Mouse (Mus musculus) embryonic facial prominence, embryonic 12.5 days (tissue): ENCODE measurements around the gene Tomm70a. TPM values are rescaled to one million over a fixed set of nuclear protein-coding genes. Genes with fewer than 3 reads are reported as not detected.
A peak's percentile ranks its signal among the peaks of the same experiment; 100 is the strongest.
"Not testable (repeated sequence)": the region's sequence is repeated elsewhere in the genome, so short reads cannot be mapped to it uniquely, and the experiment has no call there.

ENCODE experiments used
- ATAC-seq: fragments of 200-750 bp; cut with Nextera tagmentation; 2 replicates; pipeline ENCODE4 v1.8.0; 2017; ENCODE audit not compliant: insufficient number of reproducible peaks, insufficient read depth, low FRiP score, low TSS enrichment
- H3K27ac ChIP-seq: fragments of 300-500 bp; sonication (generic); 2 replicates; pipeline ENCODE4 v1.5.1; 2016; ENCODE audit warnings: mild to moderate bottlenecking
- H3K27me3 ChIP-seq: fragments of 300-500 bp; sonication (generic); 2 replicates; pipeline ENCODE4 v1.6.1; 2016; ENCODE audit warnings: mild to moderate bottlenecking, moderate library complexity
- H3K36me3 ChIP-seq: fragments of 300-500 bp; sonication (generic); 2 replicates; pipeline ENCODE4 v1.6.1; 2016; ENCODE audit warnings: mild to moderate bottlenecking
- H3K4me1 ChIP-seq: fragments of 300-500 bp; sonication (generic); 2 replicates; pipeline ENCODE4 v1.6.1; 2016
- H3K4me2 ChIP-seq: fragments of 300-500 bp; sonication (generic); replicated peaks from 2 replicates; pipeline ENCODE4 v1.6.1; 2016; ENCODE audit warnings: mild to moderate bottlenecking, moderate library complexity
- H3K4me3 ChIP-seq: fragments of 300-500 bp; sonication (generic); 2 replicates; pipeline ENCODE4 v1.5.1; 2016; ENCODE audit warnings: mild to moderate bottlenecking
- H3K9ac ChIP-seq: fragments of 300-500 bp; sonication (generic); 2 replicates; pipeline ENCODE4 v1.6.1; 2016; ENCODE audit warnings: mild to moderate bottlenecking, moderate library complexity
- H3K9me3 ChIP-seq: fragments of 300-500 bp; sonication (generic); 2 replicates; pipeline ENCODE4 v1.6.1; 2016; ENCODE audit warnings: mild to moderate bottlenecking, moderate library complexity
- WGBS: fragments of 180-500 bp; shearing (Covaris S2); methylation state at CpG from one replicate; pipeline ENCODE4 v1.1.7; 2016; 5-methylcytosine and 5-hydroxymethylcytosine counted together
- polyA plus RNA-seq: library from polyadenylated mRNA; unstranded; fragments of >200 nt; fragmentation: Nextera tagmentation; extraction: Ambion mirVana; gene quantifications from 2 replicates; pipeline ENCODE4 v1.2.1, GENCODE M21; 2016

Gene Tomm70a
- polyA plus RNA-seq, 1 experiment from 2014 or later = 61.1 TPM

DNA sequence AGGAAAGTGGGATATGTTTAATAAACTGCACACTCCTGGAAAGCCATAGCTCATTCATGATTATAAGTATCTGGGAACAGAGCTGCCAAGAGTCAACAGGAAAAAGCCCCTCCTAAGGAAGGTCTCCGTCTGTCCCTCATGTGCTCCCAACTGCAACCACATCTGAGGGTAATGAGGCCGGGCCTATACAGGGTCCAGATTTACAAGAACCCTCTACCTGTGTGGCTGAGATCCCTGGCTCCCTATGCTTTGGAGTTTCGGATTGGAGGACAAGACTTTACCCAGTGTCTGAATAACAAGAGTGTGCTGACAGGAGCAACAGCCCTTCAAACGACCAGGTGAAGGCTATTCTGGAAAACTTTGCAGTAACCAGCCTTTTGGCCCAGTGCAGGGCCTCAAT is 36.2 kb downstream of the Tomm70a start:
- no peaks in the 10 kb centered on the region for H3K27me3 ChIP-seq
- no peak for ATAC-seq
- H3K4me3 ChIP-seq = no peak overlapping the region
- no peak overlapping the region for H3K27ac ChIP-seq
- 84% methylated on average over 4 of the region's 4 CpGs for WGBS
- no peaks in the 10 kb centered on the region for H3K9me3 ChIP-seq
- no peaks in the 10 kb centered on the region for H3K4me1 ChIP-seq
- no peak overlapping the region for H3K4me2 ChIP-seq
- H3K36me3 ChIP-seq = peaks cover 48% of the 10 kb centered on the region
- no peak overlapping the region for H3K9ac ChIP-seq

GRCm38 (mm10) chr16:57159835-57160234 is 38.3 kb downstream of the Tomm70a start:
- H3K27me3 ChIP-seq = no peaks in the 10 kb centered on the region
- no peak overlapping the region for H3K4me3 ChIP-seq
- H3K36me3 ChIP-seq = peaks cover 42% of the 10 kb centered on the region
- ATAC-seq = no peak
- H3K27ac ChIP-seq = no peak overlapping the region
- no peaks in the 10 kb centered on the region for H3K9me3 ChIP-seq
- no peak overlapping the region for H3K4me2 ChIP-seq
- 73% methylated on average over 7 of the region's 7 CpGs for WGBS
- no peak overlapping the region for H3K9ac ChIP-seq
- H3K4me1 ChIP-seq = no peaks in the 10 kb centered on the region

GRCm38 (mm10) chr16:57162841-57163240 is 41.3 kb downstream of the Tomm70a start:
- Histone ChIP-seq H3K27ac (no peak overlapping the region), H3K36me3 (peaks cover 24% of the 10 kb centered on the region; the same call in 1 of the 2 replicates), H3K4me1 (0 out of 2 replicates have a peak, but pooled peaks cover 2% of the 10 kb centered on the region), H3K9me3 (no peaks in the 10 kb centered on the region), H3K4me2 (no peak overlapping the region), H3K4me3 (no peak overlapping the region), H3K9ac (no peak overlapping the region), H3K27me3 (no peaks in the 10 kb centered on the region)
- 91% methylated on average over 5 of the region's 5 CpGs for WGBS
- ATAC-seq = no peak

DNA sequence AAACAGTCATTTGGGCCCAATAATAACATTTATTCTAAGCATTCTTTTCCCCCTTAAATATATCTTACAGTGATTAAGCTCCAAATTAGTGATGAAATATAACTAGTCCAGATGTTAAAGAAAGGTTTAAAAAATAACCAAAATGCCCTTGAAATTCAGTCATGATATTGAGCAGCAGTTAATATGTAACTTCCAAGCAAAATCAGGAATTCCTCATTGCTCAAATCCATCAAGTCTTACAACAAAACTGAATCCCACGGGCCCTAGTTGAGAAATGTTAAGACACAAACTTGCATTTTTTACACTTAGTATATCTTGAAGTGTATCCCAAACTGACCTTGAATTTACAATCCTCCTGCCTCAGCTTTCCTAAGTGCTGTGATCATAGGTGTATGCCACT is 42.2 kb downstream of the Tomm70a start:
- ATAC-seq = no peak
- Histone ChIP-seq H3K27me3 (no peaks in the 10 kb centered on the region), H3K9me3 (no peaks in the 10 kb centered on the region), H3K9ac (no peak overlapping the region), H3K4me1 (0 out of 2 replicates have a peak, but pooled peaks cover 2% of the 10 kb centered on the region), H3K4me2 (no peak overlapping the region), H3K4me3 (no peak overlapping the region), H3K27ac (no peak overlapping the region), H3K36me3 (peaks cover 20% of the 10 kb centered on the region; the same call in 1 of the 2 replicates)
- WGBS = 89% methylated on average over 1 of the region's 1 CpGs

DNA sequence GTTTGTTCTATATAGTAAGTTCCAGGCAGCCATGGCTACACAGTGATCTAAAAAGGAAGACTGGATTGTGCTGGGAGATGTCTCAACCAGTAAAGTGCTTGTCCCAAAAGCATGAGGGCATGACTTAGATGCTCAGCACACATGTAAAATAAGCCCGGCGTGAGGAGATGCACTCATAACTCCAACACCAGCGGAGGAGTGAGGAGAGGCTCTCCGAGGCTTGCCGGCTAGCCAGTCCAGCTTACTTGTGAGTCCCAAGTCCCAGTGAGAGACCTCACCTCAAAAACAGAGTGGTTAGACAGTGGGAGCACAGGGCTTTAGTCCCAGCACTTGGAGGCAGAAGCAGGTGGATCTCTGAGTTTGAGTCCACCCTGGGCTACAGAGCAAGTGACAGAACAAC is 43.7 kb downstream of the Tomm70a start:
- Histone ChIP-seq H3K4me2 (no peak overlapping the region), H3K9ac (no peak overlapping the region), H3K9me3 (no peaks in the 10 kb centered on the region), H3K36me3 (peaks cover 14% of the 10 kb centered on the region; the same call in 1 of the 2 replicates), H3K27ac (no peak overlapping the region), H3K27me3 (no peaks in the 10 kb centered on the region), H3K4me1 (0 out of 2 replicates have a peak, but pooled peaks cover 2% of the 10 kb centered on the region), H3K4me3 (no peak overlapping the region)
- ATAC-seq = no peak
- 94% methylated on average over 5 of the region's 5 CpGs for WGBS

GRCm38 (mm10) chr16:57166086-57166485 is 44.6 kb downstream of the Tomm70a start:
- Histone ChIP-seq H3K27ac (no peak overlapping the region), H3K27me3 (no peaks in the 10 kb centered on the region), H3K9ac (no peak overlapping the region), H3K36me3 (peaks cover 18% of the 10 kb centered on the region; the same call in 1 of the 2 replicates), H3K4me3 (peak overlapping the region; percentile 69), H3K9me3 (no peaks in the 10 kb centered on the region), H3K4me2 (peak overlapping the region; percentile 54), H3K4me1 (0 out of 2 replicates have a peak, but pooled peaks cover 2% of the 10 kb centered on the region)
- 79% methylated on average over 6 of the region's 6 CpGs for WGBS
- no peak for ATAC-seq

DNA sequence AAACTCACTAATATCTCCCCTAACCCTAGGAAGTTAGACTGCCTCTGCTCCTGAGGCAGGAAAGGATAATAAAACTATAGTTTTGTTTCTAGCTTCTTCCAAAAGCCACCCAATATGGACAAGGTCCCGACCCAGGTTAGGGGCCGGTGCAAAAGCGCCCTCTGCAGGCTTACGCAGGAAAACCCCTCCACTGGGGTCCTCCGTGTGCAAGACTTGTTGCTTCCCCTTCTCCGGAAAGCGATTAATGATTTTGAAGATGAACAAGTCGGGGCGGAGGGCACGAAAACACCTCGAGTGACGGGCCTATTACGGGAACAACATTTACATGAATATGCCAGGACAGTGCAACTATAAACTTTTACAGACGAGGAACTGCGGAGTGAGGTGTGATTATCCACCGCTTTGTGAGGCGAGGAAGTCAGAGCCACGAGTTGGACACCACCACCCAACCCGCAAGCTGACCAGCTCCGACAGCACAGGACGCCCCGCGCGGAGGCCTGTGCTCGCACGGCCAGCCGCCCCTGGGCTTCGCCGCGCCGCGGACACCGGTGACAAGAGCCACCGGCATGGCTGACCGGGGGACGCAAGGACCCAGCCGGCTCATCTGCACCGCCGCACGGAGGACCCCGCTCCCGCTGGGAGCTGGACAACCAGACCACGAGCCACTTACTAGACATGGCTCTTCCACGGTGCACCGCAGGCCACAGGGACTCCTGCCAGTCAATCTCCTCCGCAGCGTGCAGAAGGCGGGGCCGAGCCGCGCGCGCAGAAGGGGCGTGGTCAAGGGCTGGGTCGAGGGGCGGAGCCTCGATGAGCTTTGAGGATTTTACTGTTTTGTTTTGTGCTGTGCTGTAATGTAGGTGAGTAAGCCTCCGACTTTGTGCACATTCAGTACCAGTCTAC is 45.4 kb downstream of the Tomm70a start, which contains the start of gene Nit2:
Gene Nit2 (minus strand): TSS at position 731 of the 903 bp plus-strand sequence.
- Histone ChIP-seq H3K4me2 (peak within 1 kb of the TSS; percentile 54), H3K36me3 (peaks cover 16% of the 10 kb centered on the region; the same call in 1 of the 2 replicates), H3K9me3 (no peaks in the 10 kb centered on the region), H3K4me3 (peak within 1 kb of the TSS; percentile 69), H3K9ac (peak within 1 kb of the TSS; percentile 74), H3K4me1 (0 out of 2 replicates have a peak, but pooled peaks cover 2% of the 10 kb centered on the region), H3K27me3 (no peaks in the 10 kb centered on the region), H3K27ac (peak within 1 kb of the TSS; percentile 89)
- WGBS = under 1% methylated on average over 58 of the region's 58 CpGs
- peak; percentile 94 for ATAC-seq

DNA sequence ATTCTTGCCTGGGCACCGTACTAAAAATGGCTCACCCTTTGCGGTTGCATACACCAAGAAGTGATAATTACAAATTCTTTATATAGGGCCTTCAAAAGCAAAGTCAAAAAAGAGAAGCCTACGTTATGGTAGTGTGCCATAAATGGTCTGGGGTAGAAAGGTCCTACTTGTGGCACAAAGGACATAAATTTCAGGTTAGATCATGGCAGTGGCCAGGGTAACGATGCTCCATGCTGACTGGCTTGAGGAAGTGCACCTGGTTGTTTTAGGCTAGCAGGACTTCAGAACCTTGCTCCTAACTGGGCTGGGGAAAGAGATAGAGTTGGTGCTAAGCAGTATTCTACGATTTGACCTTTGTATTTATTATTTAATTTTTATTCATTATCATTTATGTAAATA is 46.0 kb downstream of the Tomm70a start:
- Histone ChIP-seq H3K27ac (peak overlapping the region; percentile 89; the same call in 1 of the 2 replicates), H3K4me3 (peak overlapping the region; percentile 69), H3K4me2 (peak overlapping the region; percentile 54), H3K9me3 (no peaks in the 10 kb centered on the region), H3K4me1 (0 out of 2 replicates have a peak, but pooled peaks cover 2% of the 10 kb centered on the region), H3K27me3 (no peaks in the 10 kb centered on the region), H3K9ac (peak overlapping the region; percentile 74; the same call in 1 of the 2 replicates), H3K36me3 (peaks cover 12% of the 10 kb centered on the region)
- peak; percentile 23; the same call in 1 of the 2 replicates for ATAC-seq
- WGBS = 48% methylated on average over 5 of the region's 5 CpGs

DNA sequence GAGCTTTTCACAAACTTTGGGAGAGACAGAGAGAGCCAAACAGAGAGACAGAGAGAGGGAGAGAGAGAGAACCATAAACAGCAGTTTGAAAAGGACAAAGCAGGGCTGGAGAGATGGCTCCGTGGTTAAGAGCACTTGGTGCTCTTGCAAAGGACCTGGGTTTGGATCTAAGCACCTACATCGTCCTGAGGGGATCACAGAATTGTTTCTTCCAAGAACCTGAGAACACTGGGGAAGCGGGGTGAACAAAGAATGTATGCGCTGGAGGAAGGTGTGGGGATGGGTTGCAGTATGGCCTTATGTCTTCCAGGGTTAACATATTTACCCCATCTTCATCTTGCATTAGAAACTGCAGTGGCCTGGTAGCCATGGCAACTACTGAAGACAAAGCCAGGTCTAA is 46.7 kb downstream of the Tomm70a start:
- H3K4me2 ChIP-seq = no peak overlapping the region
- 66% methylated on average over 4 of the region's 4 CpGs for WGBS

DNA sequence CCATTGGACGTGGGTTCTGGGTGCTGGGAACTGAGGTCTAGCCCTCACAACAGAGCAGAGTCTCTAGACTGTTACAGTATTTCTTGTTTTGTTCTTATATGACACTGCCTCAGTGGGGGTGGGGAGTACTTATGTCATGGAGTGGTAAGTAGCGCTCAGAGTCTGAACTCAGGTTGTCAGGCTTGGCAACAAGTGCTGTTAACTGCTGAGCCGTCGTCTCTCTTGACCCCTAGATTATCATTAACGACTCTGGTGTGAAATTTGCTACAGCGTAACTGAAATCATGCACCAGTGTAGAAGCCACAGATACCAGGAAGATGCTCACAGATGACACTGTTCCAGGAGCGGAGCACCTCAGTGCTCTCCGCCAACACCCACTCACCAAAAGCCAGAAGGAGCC is 49.7 kb downstream of the Tomm70a start:
- WGBS = 91% methylated on average over 8 of the region's 8 CpGs
- Histone ChIP-seq H3K27me3 (no peaks in the 10 kb centered on the region), H3K27ac (no peak overlapping the region), H3K9ac (no peak overlapping the region), H3K4me2 (no peak overlapping the region), H3K4me3 (no peak overlapping the region), H3K36me3 (peaks cover 14% of the 10 kb centered on the region), H3K9me3 (no peaks in the 10 kb centered on the region), H3K4me1 (no peaks in the 10 kb centered on the region)
- no peak for ATAC-seq

More for the DNA sequence above, 46.7 kb downstream of the Tomm70a start:
- 0 out of 2 replicates have a peak, but pooled peaks cover 2% of the 10 kb centered on the region for H3K4me1 ChIP-seq
- H3K9me3 ChIP-seq = no peaks in the 10 kb centered on the region
- H3K36me3 ChIP-seq = peaks cover 15% of the 10 kb centered on the region
- no peak for ATAC-seq
- no peak overlapping the region for H3K9ac ChIP-seq
- no peaks in the 10 kb centered on the region for H3K27me3 ChIP-seq
- no peak overlapping the region for H3K27ac ChIP-seq
- no peak overlapping the region for H3K4me3 ChIP-seq

DNA sequence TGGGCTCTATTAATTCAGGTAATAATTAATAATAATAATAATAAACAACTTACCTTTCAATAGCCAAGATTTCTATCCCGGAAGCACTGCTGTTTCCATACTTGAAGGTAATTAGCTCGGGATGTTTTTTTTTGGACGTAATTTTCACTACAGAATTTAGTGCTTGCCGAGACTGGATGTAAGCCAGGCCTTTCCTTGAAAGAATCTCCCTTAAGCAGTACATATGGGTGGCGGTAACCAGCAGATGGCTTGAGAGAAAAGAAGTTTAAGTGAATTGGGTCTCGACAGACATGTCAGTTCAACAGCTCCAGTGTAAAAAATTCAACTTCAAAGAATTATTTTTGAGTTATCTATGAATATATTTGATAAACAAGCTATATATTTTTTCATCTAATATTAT is 50.1 kb downstream of the Tomm70a start:
- no peak overlapping the region for H3K27ac ChIP-seq
- no peak for ATAC-seq
- H3K9ac ChIP-seq = no peak overlapping the region
- H3K36me3 ChIP-seq = peaks cover 14% of the 10 kb centered on the region
- no peaks in the 10 kb centered on the region for H3K27me3 ChIP-seq
- no peak overlapping the region for H3K4me2 ChIP-seq
- no peaks in the 10 kb centered on the region for H3K4me1 ChIP-seq
- no peaks in the 10 kb centered on the region for H3K9me3 ChIP-seq
- no peak overlapping the region for H3K4me3 ChIP-seq
- WGBS = 89% methylated on average over 6 of the region's 6 CpGs

GRCm38 (mm10) chr16:57174480-57174879 is 53.0 kb downstream of the Tomm70a start:
- H3K36me3 ChIP-seq = peaks cover 20% of the 10 kb centered on the region

More at GRCm38 (mm10) chr16:57174480-57174879, 53.0 kb downstream of the Tomm70a start:
- not testable (repeated sequence) for H3K4me3 ChIP-seq, H3K27me3 ChIP-seq, H3K4me2 ChIP-seq, H3K9me3 ChIP-seq, H3K9ac ChIP-seq, H3K27ac ChIP-seq, H3K4me1 ChIP-seq, ATAC-seq
